Mouse (Mus musculus) R1 (cell line): ENCODE results near the gene Hist1h2ai.

ENCODE experiments used
- DNase-seq: peaks from one replicate; pipeline ENCODE4 v3.0.0-alpha.2; 2018; ENCODE audit warnings: low read depth, low spot score

The Hist1h2ai gene

DNA sequence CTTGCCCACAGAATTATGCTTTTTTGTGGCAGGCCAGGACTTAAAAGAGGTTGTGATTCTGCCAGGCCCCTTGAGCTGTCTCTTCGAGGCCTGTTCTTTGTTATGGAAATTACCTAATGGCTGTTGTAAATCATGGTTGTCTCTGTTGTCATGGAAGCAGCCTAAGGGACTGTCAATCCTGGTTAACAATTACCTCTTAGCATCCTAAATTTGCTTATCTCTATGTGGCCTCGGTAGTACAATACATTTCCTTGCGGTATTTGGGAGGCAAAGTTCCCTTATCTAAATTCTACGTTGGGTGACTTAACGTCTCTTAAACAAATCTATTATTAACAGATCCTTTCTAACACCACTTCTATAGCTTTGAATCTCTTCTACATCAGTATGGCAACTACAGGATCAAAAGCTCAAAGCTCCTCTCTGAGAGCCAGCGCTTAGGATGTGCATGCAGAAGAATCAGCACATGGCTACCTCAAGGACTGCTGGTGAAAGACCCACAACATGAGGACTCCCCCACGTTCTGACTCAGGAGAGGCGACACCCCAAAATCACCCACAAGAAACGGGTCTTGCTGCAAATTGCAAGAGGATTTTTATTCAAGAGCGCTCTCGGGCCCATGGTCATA is 11.8 kb downstream of the Hist1h2ai start:
- peak; percentile 77 for DNase-seq

DNA sequence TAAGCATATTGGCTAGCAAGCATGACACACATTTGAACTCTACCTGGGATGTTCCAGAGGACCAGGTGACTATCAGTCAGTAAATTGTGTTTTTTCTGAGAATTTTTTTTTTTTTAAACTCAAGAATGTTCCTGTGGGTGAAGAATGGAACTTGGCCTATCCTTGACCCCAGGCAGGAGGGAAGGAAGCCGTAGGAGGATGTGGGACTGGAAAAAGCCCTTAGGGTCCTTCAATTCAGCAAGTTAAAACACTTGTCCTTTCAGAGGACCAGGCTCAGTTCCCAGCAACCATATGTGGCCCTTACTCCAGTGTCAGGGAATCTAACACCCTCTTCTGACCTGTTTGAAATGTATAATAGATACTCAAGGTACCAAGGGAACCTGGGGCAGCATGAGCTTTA is 13.3 kb downstream of the Hist1h2ai start:
- peak; percentile 61 for DNase-seq

DNA sequence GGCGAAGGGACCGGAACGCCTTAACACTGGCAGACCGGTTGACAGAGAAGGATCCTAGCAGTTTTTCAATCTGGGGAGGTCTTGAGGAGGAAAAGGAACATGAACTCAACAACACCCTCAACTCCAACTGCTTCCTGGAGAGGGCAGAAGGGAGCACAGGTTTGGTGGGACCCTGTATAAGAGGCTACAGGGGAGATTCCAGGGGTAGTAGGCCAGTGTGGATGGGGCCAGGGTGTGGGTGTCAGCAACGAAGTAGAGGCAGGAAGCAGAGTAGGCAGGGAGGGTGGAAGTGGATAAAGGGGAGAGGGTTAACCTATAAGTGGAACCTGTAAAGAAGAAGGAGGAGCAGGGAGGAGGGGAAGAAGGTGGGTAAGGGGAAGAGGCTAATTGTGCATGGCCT is 17.2 kb downstream of the Hist1h2ai start:
- DNase-seq, result peak; percentile 69

DNA sequence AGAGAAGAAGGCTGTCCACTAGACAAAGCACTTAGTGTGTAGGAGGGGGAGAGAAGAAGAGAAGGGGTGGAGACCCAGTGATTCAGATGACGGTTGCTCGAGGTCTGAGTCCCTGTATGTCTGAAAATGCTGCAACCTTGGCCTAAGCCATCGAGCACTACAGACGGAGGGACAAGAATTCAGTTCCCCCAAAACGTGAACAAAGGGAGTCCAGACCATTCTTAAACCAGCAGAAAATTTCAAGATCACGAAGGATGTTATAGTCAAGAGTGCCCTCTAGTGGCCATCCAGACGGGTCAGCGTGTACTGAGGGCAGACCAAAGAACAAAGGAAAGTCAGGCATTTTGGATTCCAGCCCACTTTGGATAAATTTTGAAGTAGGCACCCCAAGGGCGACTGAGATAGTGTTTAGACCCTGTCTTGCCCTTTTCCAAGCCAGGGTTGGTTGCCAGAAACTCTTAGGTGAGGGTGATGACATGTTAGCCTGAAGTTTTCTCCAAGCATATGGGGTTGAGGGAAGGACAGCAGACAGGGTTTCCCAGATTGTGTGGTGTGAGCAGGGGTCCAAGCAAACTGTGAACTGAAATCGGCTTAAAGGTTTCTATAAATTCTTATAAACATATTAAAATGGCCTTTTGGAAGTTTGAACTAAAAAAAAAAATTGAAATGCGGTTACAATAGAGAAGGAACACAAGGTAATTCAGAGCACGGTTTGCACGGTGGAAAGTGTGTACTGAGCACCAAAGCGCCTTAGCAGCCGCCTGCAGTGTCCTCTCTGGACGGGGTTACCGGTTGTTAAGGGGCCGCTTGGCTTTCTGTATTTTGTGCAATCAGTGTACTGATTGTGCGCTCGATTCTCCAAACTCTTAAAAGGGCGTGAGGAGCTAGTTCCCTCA is 18.0 kb downstream of the Hist1h2ai start:
- DNase-seq, result peak; percentile 93

DNA sequence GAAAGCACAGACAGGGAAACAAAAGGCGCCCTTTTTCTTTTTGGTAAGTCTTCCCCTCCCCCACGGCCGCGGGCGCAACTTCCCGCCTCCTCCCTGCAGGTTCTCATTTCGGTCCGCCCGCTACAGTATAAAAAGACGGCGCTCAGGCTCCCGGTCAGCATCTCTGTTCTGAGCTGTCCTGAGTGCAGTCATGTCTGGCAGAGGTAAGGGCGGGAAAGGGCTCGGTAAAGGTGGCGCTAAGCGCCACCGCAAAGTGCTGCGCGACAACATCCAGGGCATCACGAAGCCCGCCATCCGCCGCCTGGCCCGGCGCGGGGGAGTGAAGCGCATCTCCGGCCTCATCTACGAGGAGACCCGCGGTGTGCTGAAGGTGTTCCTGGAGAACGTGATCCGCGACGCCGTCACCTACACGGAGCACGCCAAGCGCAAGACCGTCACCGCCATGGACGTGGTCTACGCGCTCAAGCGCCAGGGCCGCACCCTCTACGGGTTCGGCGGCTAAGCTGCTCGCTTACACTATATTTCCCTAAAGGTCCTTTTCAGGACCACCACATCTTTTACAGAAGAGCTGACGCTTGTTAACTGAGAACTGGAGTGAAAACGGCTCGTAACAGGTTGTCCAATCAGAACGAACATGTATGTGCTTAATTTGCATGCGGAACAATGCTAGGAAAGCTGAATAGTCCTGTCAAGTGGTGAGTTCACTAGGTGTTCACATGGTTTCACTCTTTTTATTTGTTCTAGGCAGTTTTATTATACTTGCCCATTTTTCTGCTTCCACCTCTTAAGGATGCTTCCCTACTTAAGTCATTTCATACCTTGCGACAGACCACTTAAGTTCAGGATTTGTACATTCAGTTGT is 18.9 kb downstream of the Hist1h2ai start, which contains the start of gene Hist1h4j:
Gene Hist1h4j, plus strand, starts transcription at position 159 of the 862 bp plus-strand sequence.
- DNase-seq, result peak; percentile 93

DNA sequence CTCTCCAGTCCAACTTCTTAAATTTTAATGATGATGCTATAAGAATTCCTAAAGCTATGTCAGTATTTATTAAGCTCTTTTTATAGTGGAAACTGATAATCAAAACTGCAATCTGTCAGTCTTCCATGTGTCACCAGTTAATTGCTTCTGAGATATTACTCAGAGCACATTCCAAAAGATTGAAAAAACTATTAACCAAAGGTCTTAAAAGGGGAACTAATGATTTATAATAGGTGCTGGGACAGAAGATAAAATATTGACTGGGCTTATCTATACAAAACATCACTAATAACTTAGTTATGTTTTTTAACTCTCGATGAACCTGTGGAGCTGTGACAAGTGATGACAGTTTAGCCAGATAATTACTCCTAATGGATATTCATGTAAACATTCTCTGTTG is 28.8 kb downstream of the Hist1h2ai start:
- DNase-seq, result no peak

DNA sequence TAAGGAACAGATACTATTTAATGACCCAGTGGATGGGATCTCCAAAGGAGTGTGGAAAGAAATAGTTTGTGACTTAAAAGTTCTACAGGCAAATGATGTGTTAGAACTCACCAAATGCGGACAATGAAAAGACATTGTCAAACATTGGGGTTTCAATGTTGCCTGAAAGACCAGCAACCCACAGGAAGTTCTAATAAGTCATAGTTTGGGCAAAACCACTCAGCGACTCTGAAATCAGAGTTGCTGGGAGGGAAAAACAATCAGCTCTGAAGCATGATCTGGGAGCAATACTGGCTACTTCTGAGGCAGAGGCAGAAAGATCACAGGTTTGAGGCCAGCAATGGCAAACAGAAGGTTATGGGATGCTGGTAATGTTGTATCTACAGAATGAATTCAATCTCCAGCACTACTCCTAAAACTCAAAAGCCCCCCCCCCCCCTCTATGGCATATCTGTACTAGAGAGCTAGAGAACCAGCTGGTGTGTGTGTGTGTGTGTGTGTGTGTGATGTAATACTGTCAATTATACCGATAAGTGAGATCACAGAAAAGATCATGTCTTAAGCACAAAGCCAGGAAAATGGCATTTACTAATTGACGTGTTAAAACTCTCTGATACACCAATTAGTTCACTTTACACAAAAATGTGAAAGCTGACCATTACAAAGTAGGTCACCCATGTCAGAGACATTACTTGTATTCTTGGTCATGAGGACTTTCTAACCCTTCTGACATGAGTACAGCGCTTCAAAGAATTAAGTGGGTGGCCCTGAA is 33.4 kb downstream of the Hist1h2ai start:
- DNase-seq, result peak; percentile 65

DNA sequence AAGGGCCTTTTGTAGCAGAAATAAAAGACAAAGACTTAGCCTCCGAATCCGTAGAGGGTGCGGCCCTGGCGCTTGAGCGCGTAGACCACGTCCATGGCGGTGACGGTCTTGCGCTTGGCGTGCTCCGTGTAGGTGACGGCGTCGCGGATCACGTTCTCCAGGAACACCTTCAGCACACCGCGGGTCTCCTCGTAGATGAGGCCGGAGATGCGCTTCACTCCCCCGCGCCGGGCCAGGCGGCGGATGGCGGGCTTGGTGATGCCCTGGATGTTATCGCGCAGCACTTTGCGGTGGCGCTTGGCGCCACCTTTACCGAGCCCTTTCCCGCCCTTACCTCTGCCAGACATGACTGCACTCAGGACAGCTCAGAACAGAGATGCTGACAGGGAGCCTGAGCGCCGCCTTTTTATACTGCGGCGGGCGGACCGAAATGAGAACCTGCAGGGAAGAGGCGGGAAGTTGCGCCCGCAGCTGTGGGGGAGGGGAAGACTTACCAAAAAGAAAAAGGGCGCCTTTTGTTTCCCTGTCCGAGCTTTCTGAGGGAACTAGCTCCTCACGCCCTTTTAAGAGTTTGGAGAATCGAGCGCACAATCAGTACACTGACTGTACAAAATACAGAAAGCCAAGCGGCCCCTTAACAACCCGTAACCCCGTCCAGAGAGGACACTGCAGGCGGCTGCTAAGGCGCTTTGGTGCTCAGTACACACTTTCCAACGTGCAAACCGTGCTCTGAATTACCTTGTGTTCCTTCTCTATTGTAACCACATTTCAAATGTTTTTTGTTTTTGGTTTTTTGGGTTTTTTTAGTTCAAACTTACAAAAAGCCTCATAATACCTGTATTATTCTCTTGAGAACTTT is 34.2 kb downstream of the Hist1h2ai start, which contains the start of gene Hist1h4k:
Gene Hist1h4k, minus strand, starts transcription at position 347 of the 859 bp plus-strand sequence.
- peak; percentile 94 for DNase-seq

DNA sequence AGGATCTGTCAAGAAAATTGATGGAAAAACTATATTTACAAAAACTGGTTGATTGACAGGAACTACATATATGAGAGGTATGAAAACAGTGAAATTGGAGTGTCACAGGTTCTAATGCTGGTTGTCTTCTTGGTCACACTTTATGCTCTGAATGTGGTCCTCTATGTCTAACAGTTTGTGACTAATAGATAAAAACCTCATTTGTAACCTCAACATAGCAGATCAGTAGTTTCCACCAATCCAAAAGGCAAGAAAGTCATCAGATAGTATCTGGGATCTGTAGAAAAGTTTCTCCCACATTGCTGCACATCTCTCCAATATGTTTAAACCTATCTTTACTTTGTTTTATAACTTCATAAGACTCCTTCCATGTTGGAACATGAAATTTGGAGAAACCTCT is 35.2 kb downstream of the Hist1h2ai start:
- DNase-seq, result no peak

DNA sequence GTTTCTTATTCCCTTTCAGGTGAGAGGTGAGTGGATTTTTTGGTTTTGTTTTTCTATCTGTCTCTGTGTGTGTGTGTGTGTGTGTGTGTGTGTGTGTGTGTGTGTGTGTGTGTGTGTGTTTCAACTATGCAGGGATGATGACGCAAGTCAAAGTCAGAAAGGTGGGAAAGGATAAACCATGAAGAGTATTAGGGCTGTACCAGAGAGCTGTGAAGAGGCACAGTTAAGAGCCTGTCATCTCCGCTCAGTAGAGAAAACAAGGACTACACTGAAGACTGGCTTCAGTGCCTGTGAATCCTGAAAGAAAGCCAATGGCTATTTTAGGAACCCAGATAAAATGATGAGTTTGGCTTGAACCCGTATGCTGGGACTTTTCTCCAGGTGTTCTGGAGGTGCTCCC is 35.6 kb downstream of the Hist1h2ai start:
- DNase-seq, result no peak

DNA sequence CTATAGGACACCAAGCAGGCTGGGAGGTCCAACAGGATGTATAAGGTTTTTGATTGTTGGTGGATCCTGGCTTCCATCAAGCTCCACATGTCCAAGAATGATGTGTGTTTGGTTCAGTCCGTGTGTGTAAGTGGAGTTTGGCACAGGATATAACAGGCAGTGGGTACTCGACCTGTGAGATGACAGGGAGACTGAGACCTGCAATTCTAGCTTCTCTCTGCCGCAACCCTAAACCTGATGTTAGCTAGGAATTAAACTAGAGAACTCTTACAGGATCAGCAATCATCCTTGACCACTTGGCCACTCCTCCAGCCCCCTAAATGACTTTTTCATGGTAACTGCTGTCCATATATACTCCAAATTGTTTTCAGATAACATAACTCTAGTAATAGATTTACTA is 36.1 kb downstream of the Hist1h2ai start:
- DNase-seq, result peak; percentile 22

DNA sequence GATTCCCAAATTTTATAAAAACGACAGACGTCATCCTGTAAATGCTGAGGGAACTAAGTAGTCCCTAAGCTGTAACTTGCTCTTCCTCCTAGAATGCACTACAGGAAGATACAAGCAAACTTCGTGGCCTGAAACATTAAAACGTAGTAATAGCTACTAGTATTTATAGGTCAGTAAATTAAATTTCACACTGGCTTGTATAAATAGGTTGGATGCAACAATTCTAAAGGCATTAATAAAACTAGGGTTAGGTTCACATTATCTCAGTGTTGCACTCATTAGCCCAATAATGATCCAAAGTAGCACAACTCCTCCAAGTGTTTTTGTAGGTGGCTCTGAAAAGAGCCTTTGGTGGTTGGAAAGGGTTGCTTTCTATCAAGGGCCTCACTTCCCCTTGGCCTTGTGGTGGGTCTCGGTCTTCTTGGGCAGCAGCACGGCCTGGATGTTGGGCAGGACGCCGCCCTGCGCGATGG is 36.9 kb downstream of the Hist1h2ai start:
- DNase-seq, result peak; percentile 58

DNA sequence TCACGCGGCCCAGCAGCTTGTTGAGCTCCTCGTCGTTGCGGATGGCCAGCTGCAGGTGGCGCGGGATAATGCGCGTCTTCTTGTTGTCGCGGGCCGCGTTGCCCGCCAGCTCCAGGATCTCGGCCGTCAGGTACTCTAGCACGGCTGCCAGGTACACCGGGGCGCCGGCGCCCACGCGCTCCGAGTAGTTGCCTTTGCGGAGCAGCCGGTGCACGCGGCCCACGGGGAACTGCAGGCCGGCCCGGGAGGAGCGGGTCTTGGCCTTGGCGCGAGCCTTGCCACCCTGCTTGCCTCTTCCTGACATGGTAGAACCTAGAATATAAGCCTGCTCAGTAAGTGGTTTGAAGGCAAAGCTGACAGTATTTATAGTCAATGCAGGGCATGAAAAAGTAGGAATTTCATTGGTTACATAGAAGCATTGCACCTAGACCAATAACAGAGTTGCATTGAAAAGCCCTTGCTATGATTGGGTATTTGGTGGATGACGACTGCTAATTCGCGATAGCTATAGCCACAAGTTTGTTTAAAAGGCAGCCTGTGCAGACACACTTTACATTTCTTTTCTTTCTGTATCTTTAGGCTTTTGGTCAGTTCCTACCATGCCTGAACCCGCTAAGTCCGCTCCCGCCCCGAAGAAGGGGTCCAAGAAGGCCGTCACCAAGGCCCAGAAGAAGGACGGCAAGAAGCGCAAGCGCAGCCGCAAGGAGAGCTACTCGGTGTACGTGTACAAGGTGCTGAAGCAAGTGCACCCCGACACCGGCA is 37.5 kb downstream of the Hist1h2ai start, which contains the start of the genes Hist1h2ak and Hist1h2bn:
Gene Hist1h2ak, minus strand, starts transcription at position 304 of the 762 bp plus-strand sequence.
Gene Hist1h2bn, plus strand, starts transcription at position 600 of the 762 bp plus-strand sequence.
- DNase-seq, result peak; percentile 99

DNA sequence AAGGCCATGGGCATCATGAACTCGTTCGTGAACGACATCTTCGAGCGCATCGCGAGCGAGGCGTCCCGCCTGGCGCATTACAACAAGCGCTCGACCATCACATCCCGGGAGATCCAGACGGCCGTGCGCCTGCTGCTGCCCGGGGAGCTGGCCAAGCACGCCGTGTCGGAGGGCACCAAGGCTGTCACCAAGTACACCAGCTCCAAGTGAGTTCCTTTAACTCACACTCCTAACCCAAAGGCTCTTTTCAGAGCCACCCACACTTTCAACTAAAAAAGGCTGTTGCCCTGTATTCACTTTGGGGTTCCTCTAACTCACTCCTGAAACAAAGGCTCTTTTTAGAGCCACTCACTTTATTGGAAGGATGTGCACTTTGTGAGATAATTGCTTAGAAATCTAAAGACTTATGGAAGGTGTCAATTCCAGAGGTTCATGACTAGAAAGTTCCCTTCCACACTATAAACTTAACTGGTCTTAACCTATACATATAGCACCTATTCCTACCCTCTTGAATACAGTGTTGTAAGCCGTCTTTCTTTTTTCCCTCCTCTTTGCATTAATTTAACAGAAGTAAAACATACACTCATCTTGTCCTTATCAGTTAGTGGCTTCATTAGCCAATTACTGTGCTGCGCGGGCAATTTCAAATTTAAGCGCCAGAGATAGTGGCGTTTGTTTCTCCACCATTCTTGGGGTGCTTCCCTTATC is 38.2 kb downstream of the Hist1h2ai start:
- peak; percentile 62 for DNase-seq

DNA sequence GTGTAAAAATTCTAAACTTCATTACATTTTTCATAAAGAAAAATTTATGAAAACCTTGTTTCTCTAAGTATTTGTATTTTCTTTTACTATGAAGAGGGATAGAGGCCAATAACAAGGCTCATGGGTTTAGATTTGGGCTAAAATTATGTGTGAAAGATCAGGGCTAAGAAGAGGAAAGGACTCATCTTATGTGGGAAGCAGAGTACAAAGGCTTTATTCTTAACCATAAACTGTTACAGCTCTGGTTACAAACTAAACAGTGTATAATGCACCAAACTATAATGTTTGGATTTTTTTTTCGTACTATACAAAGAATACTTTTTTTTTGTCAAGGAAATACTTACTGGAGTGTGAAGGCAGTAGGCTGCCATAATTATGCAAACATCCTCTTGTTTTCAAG is 39.5 kb downstream of the Hist1h2ai start:
- no peak for DNase-seq
